Mouse (Mus musculus) forebrain, embryonic 14.5 days (tissue): ENCODE data around the gene Gm28539. TPM values are rescaled to one million over a fixed set of nuclear protein-coding genes. Genes with fewer than 3 reads are reported as not detected.

Experiments used
- ATAC-seq: fragments of 200-750 bp; cut with Nextera tagmentation; 2 replicates; pipeline ENCODE4 v1.8.0; 2017; ENCODE audit warnings: mild to moderate bottlenecking, moderate library complexity
- DNase-seq: peaks from one replicate; pipeline ENCODE4 v3.0.0-alpha.2; 2015; ENCODE audit warnings: low spot score
- H3K27ac ChIP-seq: fragments of 300-500 bp; sonication (generic); 2 replicates; pipeline ENCODE4 v1.5.1; 2014; ENCODE audit warnings: low read depth, mild to moderate bottlenecking, control low read depth, low read length, moderate library complexity
- H3K27me3 ChIP-seq: fragments of 300-500 bp; sonication (generic); replicated peaks from 2 replicates; pipeline ENCODE4 v1.6.1; 2014; ENCODE audit warnings: low read length, control low read depth, mixed read lengths; ENCODE audit not compliant: control insufficient read depth, insufficient read depth
- H3K36me3 ChIP-seq: fragments of 300-500 bp; sonication (generic); 2 replicates; pipeline ENCODE4 v1.6.1; 2014; ENCODE audit warnings: low read length, control low read depth; ENCODE audit not compliant: control insufficient read depth, insufficient read depth
- H3K4me1 ChIP-seq: fragments of 300-500 bp; sonication (generic); 2 replicates; pipeline ENCODE4 v1.6.1; 2014; ENCODE audit warnings: antibody characterized with exemption, low read length, control low read depth; ENCODE audit not compliant: control insufficient read depth, insufficient read depth
- H3K4me2 ChIP-seq: fragments of 300-500 bp; sonication (generic); 2 replicates; pipeline ENCODE4 v1.6.1; 2014; ENCODE audit warnings: mild to moderate bottlenecking, control low read depth, low read length
- H3K4me3 ChIP-seq: fragments of 300-500 bp; sonication (generic); 2 replicates; pipeline ENCODE4 v1.5.1; 2014; ENCODE audit warnings: low read depth, low read length, control low read depth
- H3K9ac ChIP-seq: fragments of 300-500 bp; sonication (generic); 2 replicates; pipeline ENCODE4 v1.6.1; 2014; ENCODE audit warnings: mild to moderate bottlenecking, low read length, control low read depth, moderate library complexity
- H3K9me3 ChIP-seq: fragments of 300-500 bp; sonication (generic); replicated peaks from 2 replicates; pipeline ENCODE4 v1.6.1; 2016; ENCODE audit warnings: low read length, control low read depth, mixed read lengths; ENCODE audit not compliant: control insufficient read depth
- WGBS: fragments of 180-500 bp; shearing (Covaris S2); extraction: QIAGEN DNeasy Blood & Tissue Kit; methylation state at CpG from one replicate; pipeline ENCODE4 v1.1.7; 2014; 5-methylcytosine and 5-hydroxymethylcytosine counted together
- polyA plus RNA-seq: library from polyadenylated mRNA; unstranded; fragments of >200 nt; fragmentation: Nextera tagmentation; extraction: Ambion mirVana; gene quantifications from 2 replicates; pipeline ENCODE4 v1.2.1, GENCODE M21; 2014

The Gm28539 gene
- polyA plus RNA-seq, 1 experiment from 2014 or later = not detected

- Histone ChIP-seq H3K4me2 (no peak overlapping the region), H3K27ac (no peak overlapping the region), H3K4me3 (no peak overlapping the region), H3K9ac (no peak overlapping the region), H3K36me3 (peaks cover 87% of the 10 kb centered on the region), H3K27me3 (no peaks in the 10 kb centered on the region), H3K4me1 (no peaks in the 10 kb centered on the region), H3K9me3 (no peaks in the 10 kb centered on the region)
- WGBS = 100% methylated on average over 1 of the region's 1 CpGs
- no peak for DNase-seq
- no peak for ATAC-seq
These were observed 91.6 kb downstream of the Gm28539 start for GRCm38 (mm10) chr16:18927963-18928362.

- Histone ChIP-seq H3K4me1 (no peaks in the 10 kb centered on the region), H3K27me3 (no peaks in the 10 kb centered on the region), H3K27ac (no peak overlapping the region), H3K4me3 (no peak overlapping the region), H3K36me3 (peaks cover 66% of the 10 kb centered on the region), H3K9me3 (no peaks in the 10 kb centered on the region), H3K4me2 (no peak overlapping the region), H3K9ac (no peak overlapping the region)
- ATAC-seq (no peak), DNase-seq (no peak)
- WGBS = 90% methylated on average over 5 of the region's 5 CpGs
These were observed 102.1 kb downstream of the Gm28539 start for GRCm38 (mm10) chr16:18938321-18939082.

GRCm38 (mm10) chr16:18943906-18944305, 107.5 kb downstream of the Gm28539 start:
- Histone ChIP-seq H3K4me1 (no peaks in the 10 kb centered on the region), H3K9ac (no peak overlapping the region), H3K36me3 (peaks cover 66% of the 10 kb centered on the region), H3K9me3 (no peaks in the 10 kb centered on the region), H3K4me2 (no peak overlapping the region), H3K4me3 (no peak overlapping the region), H3K27ac (no peak overlapping the region), H3K27me3 (no peaks in the 10 kb centered on the region)
- DNase-seq (no peak), ATAC-seq (no peak)
- WGBS = 91% methylated on average over 6 of the region's 6 CpGs

- Histone ChIP-seq H3K4me1 (no peaks in the 10 kb centered on the region), H3K36me3 (peaks cover 92% of the 10 kb centered on the region), H3K9ac (no peak overlapping the region), H3K4me2 (no peak overlapping the region), H3K27ac (no peak overlapping the region), H3K27me3 (no peaks in the 10 kb centered on the region), H3K4me3 (no peak overlapping the region), H3K9me3 (no peaks in the 10 kb centered on the region)
- ATAC-seq = no peak
- WGBS = 99% methylated on average over 9 of the region's 9 CpGs
- no peak for DNase-seq
These were observed 112.6 kb downstream of the Gm28539 start for GRCm38 (mm10) chr16:18948941-18949340.

- H3K27ac ChIP-seq = no peak overlapping the region
- H3K9ac ChIP-seq = no peak overlapping the region
- no peaks in the 10 kb centered on the region for H3K9me3 ChIP-seq
- no peaks in the 10 kb centered on the region for H3K4me1 ChIP-seq
- no peaks in the 10 kb centered on the region for H3K27me3 ChIP-seq
- H3K4me2 ChIP-seq = no peak overlapping the region
- peaks cover 96% of the 10 kb centered on the region for H3K36me3 ChIP-seq
- ATAC-seq (no peak), DNase-seq (no peak)
- 100% methylated on average over 2 of the region's 2 CpGs for WGBS
- no peak overlapping the region for H3K4me3 ChIP-seq
These were observed 114.0 kb downstream of the Gm28539 start for GRCm38 (mm10) chr16:18950351-18950750.

- peaks cover 95% of the 10 kb centered on the region for H3K36me3 ChIP-seq
- H3K27me3 ChIP-seq = no peaks in the 10 kb centered on the region
- H3K4me3 ChIP-seq = no peak overlapping the region
- no peak overlapping the region for H3K9ac ChIP-seq
- no peaks in the 10 kb centered on the region for H3K4me1 ChIP-seq
- no peaks in the 10 kb centered on the region for H3K9me3 ChIP-seq
- no peak overlapping the region for H3K27ac ChIP-seq
- no peak for ATAC-seq
- no peak for DNase-seq
- no peak overlapping the region for H3K4me2 ChIP-seq
These were observed 116.4 kb downstream of the Gm28539 start for GRCm38 (mm10) chr16:18952813-18953212.

GRCm38 (mm10) chr16:18955070-18955469, 118.7 kb downstream of the Gm28539 start:
- no peaks in the 10 kb centered on the region for H3K4me1 ChIP-seq
- 93% methylated on average over 3 of the region's 3 CpGs for WGBS
- no peak overlapping the region for H3K9ac ChIP-seq
- H3K4me3 ChIP-seq = no peak overlapping the region
- ATAC-seq (no peak), DNase-seq (no peak)
- H3K27ac ChIP-seq = no peak overlapping the region
- no peak overlapping the region for H3K4me2 ChIP-seq
- peaks cover 78% of the 10 kb centered on the region for H3K36me3 ChIP-seq
- no peaks in the 10 kb centered on the region for H3K27me3 ChIP-seq
- no peaks in the 10 kb centered on the region for H3K9me3 ChIP-seq

- peaks cover 19% of the 10 kb centered on the region for H3K9me3 ChIP-seq
- H3K27ac ChIP-seq = no peak overlapping the region
- no peaks in the 10 kb centered on the region for H3K4me1 ChIP-seq
- H3K36me3 ChIP-seq = peaks cover 61% of the 10 kb centered on the region
- H3K4me3 ChIP-seq = no peak overlapping the region
- DNase-seq = no peak
- H3K27me3 ChIP-seq = no peaks in the 10 kb centered on the region
- ATAC-seq = no peak
- H3K4me2 ChIP-seq = no peak overlapping the region
- H3K9ac ChIP-seq = no peak overlapping the region
These were observed 127.1 kb downstream of the Gm28539 start for GRCm38 (mm10) chr16:18963486-18963885.

GRCm38 (mm10) chr16:18969420-18970128, 133.2 kb downstream of the Gm28539 start:
- ATAC-seq = no peak
- Histone ChIP-seq H3K27me3 (no peaks in the 10 kb centered on the region), H3K9me3 (peaks cover 4% of the 10 kb centered on the region; the same call in 1 of the 2 replicates), H3K4me3 (no peak overlapping the region), H3K36me3 (peaks cover 50% of the 10 kb centered on the region), H3K4me2 (no peak overlapping the region), H3K4me1 (no peaks in the 10 kb centered on the region), H3K9ac (no peak overlapping the region), H3K27ac (no peak overlapping the region)
- no peak for DNase-seq
- WGBS = 94% methylated on average over 9 of the region's 9 CpGs
